Mouse (Mus musculus): ENCODE measurements around the gene Yaf2. TPM values are rescaled to one million over a fixed set of nuclear protein-coding genes. Genes with fewer than 3 reads are reported as not detected.
"Not testable (repeated sequence)": the region's sequence is repeated elsewhere in the genome, so short reads cannot be mapped to it uniquely, and the experiment has no call there.

The Yaf2 gene
- 50.0 and 59.2 TPM in 2 replicates for total RNA-seq (2014; fragmentation: Nextera tagmentation)
- total RNA-seq (2017), result 35.6 and 39.7 TPM in 2 replicates
- 24.4 and 35.2 TPM in 2 replicates for polyA plus RNA-seq (2012)

DNA sequence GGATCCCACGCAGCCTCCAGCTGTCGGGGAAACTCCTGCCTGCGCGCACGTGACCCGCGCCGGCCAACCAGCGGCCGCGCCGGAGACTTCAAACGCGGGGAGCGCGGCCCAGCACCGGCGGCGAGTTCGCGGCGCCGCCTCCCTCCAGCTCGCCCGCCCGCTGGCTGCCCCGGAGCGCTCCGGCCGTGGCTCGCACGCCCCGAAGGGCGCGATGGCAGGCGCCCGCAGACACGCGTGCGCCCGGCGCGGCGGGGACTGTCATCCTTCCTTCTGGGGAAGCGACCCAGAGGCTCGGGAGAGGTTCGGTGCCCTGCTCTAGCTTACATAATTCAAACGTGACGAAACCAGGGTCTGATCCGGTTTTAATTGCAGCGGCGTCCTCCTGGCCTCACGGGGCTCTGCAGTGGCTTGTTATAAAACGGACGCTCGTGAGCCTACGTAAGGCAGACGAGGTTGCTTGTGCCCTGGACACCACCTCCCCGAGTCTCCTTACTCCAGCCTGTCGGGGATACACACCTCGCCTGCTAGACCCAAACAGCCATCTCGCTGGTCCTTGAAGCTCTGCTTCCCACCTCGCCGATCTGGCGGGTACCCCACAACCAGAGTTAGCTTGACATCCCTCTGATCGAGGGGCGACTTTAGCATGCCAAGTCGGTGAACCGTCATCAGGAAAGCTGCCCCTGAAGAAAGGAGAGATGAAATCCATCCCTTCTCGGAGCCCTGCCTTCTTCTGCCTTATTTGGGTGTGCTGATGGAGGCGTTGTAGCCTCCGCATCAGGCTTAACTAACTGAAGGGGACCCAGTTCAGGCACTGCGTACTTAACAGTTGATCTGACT is at the start of gene Yaf2:
Yaf2 (minus strand) TSS at position 11 of the 837 bp plus-strand sequence.
- peaks cover 31% of the 10 kb centered on the region for H3K27me3 ChIP-seq (ENCODE audit: insufficient read depth, low read length)
- DNase-seq (ENCODE audit: low spot score) (peak; percentile 74), ATAC-seq (ENCODE audit: extremely low read depth, insufficient number of reproducible peaks, low FRiP score, poor library complexity, severe bottlenecking) (peak; percentile 60)
- no peaks in the 10 kb centered on the region for H3K9me3 ChIP-seq (replicated peaks)
- TF ChIP-seq POLR2AphosphoS5 (IDR thresholded peaks at IDR 0.05; ENCODE audit: insufficient replicate concordance, low read depth, low read length), result no peak
- no peak for TF ChIP-seq GATA1 (IDR thresholded peaks at IDR 0.05; ENCODE audit: borderline replicate concordance, low read length)
- TF ChIP-seq TAL1 (conservative IDR thresholded peaks at IDR 0.05; ENCODE audit: low read depth, low read length), result no peak
- TF ChIP-seq CTCF (IDR thresholded peaks at IDR 0.05; ENCODE audit: low read depth, low read length), result no peak
- no peak for TF ChIP-seq GATA2 (IDR thresholded peaks at IDR 0.05; ENCODE audit: borderline replicate concordance, low read depth, low read length)
- peaks cover 14% of the 10 kb centered on the region for H3K36me3 ChIP-seq (replicated peaks)
- H3K4me1 ChIP-seq (ENCODE audit: insufficient read depth, low read depth, low read length), result peaks cover 12% of the 10 kb centered on the region
- H3K4me3 ChIP-seq (ENCODE audit: low read depth, low read length), result peak within 1 kb of the TSS; percentile 87

DNA sequence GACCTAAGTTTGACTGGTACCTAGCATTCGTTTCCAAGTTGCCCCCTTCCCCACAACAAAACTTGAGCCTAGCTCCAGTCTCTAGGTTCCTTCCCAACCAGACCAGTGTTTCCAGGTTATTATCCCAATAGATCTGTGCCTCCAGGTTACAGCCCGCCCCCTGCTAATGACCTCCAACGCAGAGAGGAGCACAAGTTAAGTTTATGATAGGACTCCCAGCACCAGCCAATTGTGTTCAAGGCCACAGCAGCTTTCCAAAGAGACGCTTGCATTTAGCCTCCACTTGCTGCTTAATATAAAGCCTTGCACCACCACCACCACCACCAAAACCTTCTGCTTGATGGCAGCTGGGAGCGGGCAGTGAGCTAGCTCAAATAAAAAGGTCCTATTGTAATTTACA is 44.6 kb upstream of the Yaf2 start:
- peaks cover 5% of the 10 kb centered on the region; the same call in 1 of the 2 replicates for H3K4me1 ChIP-seq (ENCODE audit: insufficient read depth, low read depth, low read length)
- DNase-seq (ENCODE audit: low spot score) (no peak), ATAC-seq (ENCODE audit: extremely low read depth, insufficient number of reproducible peaks, low FRiP score, poor library complexity, severe bottlenecking) (no peak)
- no peak overlapping the region for H3K4me3 ChIP-seq (ENCODE audit: low read depth, low read length)
- no peak for TF ChIP-seq CTCF (IDR thresholded peaks at IDR 0.05; ENCODE audit: low read depth, low read length)
- TF ChIP-seq GATA1 (IDR thresholded peaks at IDR 0.05; ENCODE audit: borderline replicate concordance, low read length), result no peak
- no peak for TF ChIP-seq TAL1 (conservative IDR thresholded peaks at IDR 0.05; ENCODE audit: low read depth, low read length)
- TF ChIP-seq GATA2 (IDR thresholded peaks at IDR 0.05; ENCODE audit: borderline replicate concordance, low read depth, low read length), result no peak
- no peak for TF ChIP-seq POLR2AphosphoS5 (IDR thresholded peaks at IDR 0.05; ENCODE audit: insufficient replicate concordance, low read depth, low read length)
- no peaks in the 10 kb centered on the region for H3K27me3 ChIP-seq (ENCODE audit: insufficient read depth, low read length)
- H3K36me3 ChIP-seq (replicated peaks), result peaks cover 10% of the 10 kb centered on the region
- H3K9me3 ChIP-seq (replicated peaks), result no peaks in the 10 kb centered on the region

DNA sequence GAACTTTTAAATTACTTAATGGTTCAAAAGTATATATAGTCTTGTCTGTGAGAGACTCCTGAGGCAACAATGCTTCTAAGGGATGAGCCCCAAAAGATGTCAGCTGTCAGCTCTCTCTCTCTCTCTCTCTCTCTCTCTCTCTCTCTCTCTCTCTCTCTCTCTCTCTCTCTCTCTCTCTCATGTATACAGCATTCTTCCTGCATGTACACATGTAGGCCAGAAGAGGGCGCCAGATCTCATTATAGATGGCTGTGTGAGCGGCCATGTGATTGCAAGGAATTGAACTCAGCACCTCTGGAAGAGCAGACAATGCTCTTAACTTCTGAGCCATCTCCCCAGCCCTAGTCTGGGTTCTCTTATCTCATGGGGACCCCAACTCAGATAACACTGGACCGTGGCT is 42.4 kb upstream of the Yaf2 start:
- Histone ChIP-seq H3K4me1 (ENCODE audit: insufficient read depth, low read depth, low read length) (peaks cover 5% of the 10 kb centered on the region; the same call in 1 of the 2 replicates), H3K9me3 (replicated peaks) (no peaks in the 10 kb centered on the region), H3K36me3 (replicated peaks) (no peaks in the 10 kb centered on the region), H3K27me3 (ENCODE audit: insufficient read depth, low read length) (no peaks in the 10 kb centered on the region), H3K4me3 (ENCODE audit: low read depth, low read length) (no peak overlapping the region)
- TF ChIP-seq TAL1 (conservative IDR thresholded peaks at IDR 0.05; ENCODE audit: low read depth, low read length) (no peak), CTCF (IDR thresholded peaks at IDR 0.05; ENCODE audit: low read depth, low read length) (peak; percentile 20; the same call in 1 of the 2 replicates)
- no peak; the same call in 1 of the 2 replicates for ATAC-seq (ENCODE audit: extremely low read depth, insufficient number of reproducible peaks, low FRiP score, poor library complexity, severe bottlenecking)
- DNase-seq (ENCODE audit: low spot score), result no peak

DNA sequence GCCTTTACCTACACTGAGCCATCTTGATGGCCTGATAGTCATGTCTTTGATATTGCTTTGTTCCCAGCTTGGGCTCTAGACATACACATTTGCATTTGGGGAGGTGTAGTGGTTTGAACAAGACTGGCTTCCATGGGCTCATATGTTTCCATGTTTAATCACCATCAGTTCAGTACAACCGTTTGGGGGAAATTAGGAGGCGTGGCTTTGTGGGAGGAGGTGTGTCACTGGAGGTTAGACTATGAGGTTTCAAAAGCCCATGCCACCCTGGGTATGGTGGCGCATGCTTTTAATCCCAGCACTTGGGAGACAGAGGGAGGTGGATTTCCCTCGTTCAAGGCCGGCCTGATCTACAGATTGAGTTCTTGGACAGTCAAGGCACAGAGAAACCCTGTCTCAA is 39.0 kb upstream of the Yaf2 start:
- no peak for DNase-seq (ENCODE audit: low spot score)
- ATAC-seq (ENCODE audit: extremely low read depth, insufficient number of reproducible peaks, low FRiP score, poor library complexity, severe bottlenecking), result no peak
- no peak overlapping the region for H3K4me3 ChIP-seq (ENCODE audit: low read depth, low read length)
- H3K9me3 ChIP-seq (replicated peaks), result no peaks in the 10 kb centered on the region
- H3K36me3 ChIP-seq (replicated peaks), result no peaks in the 10 kb centered on the region
- no peaks in the 10 kb centered on the region for H3K27me3 ChIP-seq (ENCODE audit: insufficient read depth, low read length)
- no peaks in the 10 kb centered on the region for H3K4me1 ChIP-seq (ENCODE audit: insufficient read depth, low read depth, low read length)
- TF ChIP-seq POLR2AphosphoS5 (IDR thresholded peaks at IDR 0.05; ENCODE audit: insufficient replicate concordance, low read depth, low read length) (no peak), GATA2 (IDR thresholded peaks at IDR 0.05; ENCODE audit: borderline replicate concordance, low read depth, low read length) (no peak), CTCF (IDR thresholded peaks at IDR 0.05; ENCODE audit: low read depth, low read length) (no peak), GATA1 (IDR thresholded peaks at IDR 0.05; ENCODE audit: borderline replicate concordance, low read length) (no peak), TAL1 (conservative IDR thresholded peaks at IDR 0.05; ENCODE audit: low read depth, low read length) (no peak)

DNA sequence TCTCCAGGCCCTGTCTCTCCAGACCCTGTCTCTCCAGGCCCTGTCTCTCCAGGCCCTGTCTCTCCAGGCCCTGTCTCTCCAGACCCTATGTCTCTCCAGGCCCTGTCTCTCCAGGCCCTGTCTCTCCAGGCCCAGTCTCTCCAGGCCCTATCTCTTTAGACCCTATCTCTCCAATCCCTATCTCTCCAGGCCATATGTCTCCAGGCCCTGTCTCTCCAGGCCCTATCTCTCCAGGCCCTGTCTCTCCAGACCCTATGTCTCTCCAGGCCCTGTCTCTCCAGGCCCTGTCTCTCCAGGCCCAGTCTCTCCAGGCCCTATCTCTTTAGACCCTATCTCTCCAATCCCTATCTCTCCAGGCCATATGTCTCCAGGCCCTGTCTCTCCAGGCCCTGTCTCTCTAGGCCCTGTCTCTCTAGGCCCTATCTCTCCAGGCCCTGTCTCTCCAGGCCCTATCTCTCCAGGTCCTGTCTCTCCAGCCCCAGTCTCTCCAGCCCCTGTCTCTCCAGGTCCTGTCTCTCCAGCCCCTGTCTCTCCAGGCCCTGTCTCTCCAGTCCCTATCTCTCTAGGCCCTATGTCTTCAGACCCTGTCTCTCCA is 35.9 kb upstream of the Yaf2 start:
- DNase-seq (ENCODE audit: low spot score), result not testable (repeated sequence)

DNA sequence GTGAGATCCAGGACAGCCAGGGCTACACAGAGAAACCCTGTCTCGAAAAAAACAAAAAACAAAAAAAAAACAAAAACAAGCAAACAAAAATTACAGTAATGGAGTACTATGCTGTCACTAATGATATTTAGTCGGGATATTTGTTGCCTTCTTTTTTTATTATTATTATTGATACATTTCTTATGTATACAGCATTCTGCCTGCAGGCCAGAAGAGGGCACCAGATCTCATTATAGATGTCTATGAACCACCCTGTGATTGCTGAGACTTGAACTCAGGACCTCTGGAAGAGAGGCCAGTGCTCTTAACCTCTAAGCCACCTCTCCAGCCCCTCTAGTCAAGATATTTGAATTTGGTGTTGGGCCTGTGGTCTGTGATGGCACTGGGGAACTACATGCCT is 35.1 kb upstream of the Yaf2 start:
- no peaks in the 10 kb centered on the region for H3K4me1 ChIP-seq (ENCODE audit: insufficient read depth, low read depth, low read length)
- DNase-seq (ENCODE audit: low spot score), result no peak
- no peak for TF ChIP-seq POLR2AphosphoS5 (IDR thresholded peaks at IDR 0.05; ENCODE audit: insufficient replicate concordance, low read depth, low read length)
- TF ChIP-seq TAL1 (conservative IDR thresholded peaks at IDR 0.05; ENCODE audit: low read depth, low read length), result no peak
- TF ChIP-seq GATA2 (IDR thresholded peaks at IDR 0.05; ENCODE audit: borderline replicate concordance, low read depth, low read length), result no peak
- TF ChIP-seq GATA1 (IDR thresholded peaks at IDR 0.05; ENCODE audit: borderline replicate concordance, low read length), result no peak
- TF ChIP-seq CTCF (IDR thresholded peaks at IDR 0.05; ENCODE audit: low read depth, low read length), result no peak
- no peaks in the 10 kb centered on the region; the same call in 1 of the 2 replicates for H3K27me3 ChIP-seq (ENCODE audit: insufficient read depth, low read length)
- H3K36me3 ChIP-seq (replicated peaks), result no peaks in the 10 kb centered on the region
- no peaks in the 10 kb centered on the region for H3K9me3 ChIP-seq (replicated peaks)
- ATAC-seq (ENCODE audit: extremely low read depth, insufficient number of reproducible peaks, low FRiP score, poor library complexity, severe bottlenecking), result no peak
- H3K4me3 ChIP-seq (ENCODE audit: low read depth, low read length), result no peak overlapping the region

More for the DNA sequence above, 35.9 kb upstream of the Yaf2 start:
- not testable (repeated sequence) for H3K9me3 ChIP-seq (replicated peaks); H3K36me3 ChIP-seq (replicated peaks); ATAC-seq (ENCODE audit: extremely low read depth, insufficient number of reproducible peaks, low FRiP score, poor library complexity, severe bottlenecking); H3K4me1 ChIP-seq (ENCODE audit: insufficient read depth, low read depth, low read length); H3K4me3 ChIP-seq (ENCODE audit: low read depth, low read length); H3K27me3 ChIP-seq (ENCODE audit: insufficient read depth, low read length)

Data from G1E (cell line).